Mouse (Mus musculus): Measurements from ENCODE around the gene Ddi1.

DNA sequence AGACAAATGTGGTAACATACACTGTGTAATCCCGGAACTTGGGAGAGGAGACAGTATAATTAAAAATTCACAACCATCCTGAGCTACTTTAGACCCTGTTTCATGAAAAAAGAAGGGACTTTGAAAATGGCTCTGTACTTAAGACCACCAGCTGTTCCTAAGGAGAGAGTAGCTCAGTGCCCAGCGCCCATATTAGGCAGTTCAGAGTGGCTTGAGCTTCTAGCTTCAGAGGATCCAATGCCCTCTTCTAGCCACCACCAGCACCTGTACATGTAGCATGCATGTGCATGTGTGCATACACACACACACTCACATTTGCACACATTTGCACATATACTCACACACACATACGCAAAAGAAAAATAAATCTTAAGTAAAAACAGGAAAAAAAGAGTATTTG lies 34.9 kb upstream of the Ddi1 start:
- TF ChIP-seq CHD2 (IDR thresholded peaks at IDR 0.05; ENCODE audit: low read depth, low read length) (no peak), ZNF384 (IDR thresholded peaks at IDR 0.05; ENCODE audit: low read depth, low read length) (no peak), HCFC1 (IDR thresholded peaks at IDR 0.05; ENCODE audit: borderline replicate concordance, insufficient read depth, low read length) (no peak), ZC3H11A (IDR thresholded peaks at IDR 0.05; ENCODE audit: borderline replicate concordance, low read depth, low read length) (no peak)

Data from ES-E14 (cell line).